Mouse (Mus musculus) bone marrow, adult 2 months (tissue): ENCODE data around the gene Arhgap6.

ENCODE experiments used
- CTCF ChIP-seq: fragments of 200-500 bp; IDR thresholded peaks from 2 replicates; pipeline ENCODE4 v1.5.1; 2011; ENCODE audit warnings: low read length, control low read depth; ENCODE audit not compliant: control insufficient read depth, insufficient read depth
- POLR2A ChIP-seq: fragments of 200-500 bp; IDR thresholded peaks from 2 replicates; pipeline ENCODE4 v1.6.1; 2011; ENCODE audit warnings: low read depth, mild to moderate bottlenecking, control low read depth, low read length, borderline replicate concordance; ENCODE audit not compliant: control insufficient read depth

DNA sequence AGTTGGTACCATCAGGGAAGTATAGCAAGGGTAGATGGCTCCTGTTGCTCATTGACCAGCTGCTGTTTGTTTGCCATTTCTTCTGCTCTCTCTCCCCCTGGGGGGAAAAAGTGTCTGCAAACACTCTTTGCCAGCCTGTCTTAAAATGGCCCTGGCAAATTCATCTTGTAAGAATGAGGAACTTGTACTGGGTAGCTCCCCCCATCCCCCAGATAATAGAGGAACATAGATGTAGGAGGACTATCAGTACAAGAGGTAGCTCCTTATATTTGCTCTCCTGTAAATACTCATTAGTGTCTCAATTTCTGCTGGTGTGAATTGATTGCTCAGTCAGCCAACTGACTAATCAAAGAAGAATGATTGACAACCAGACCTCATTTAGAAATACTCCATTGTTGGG is 118.6 kb downstream of the Arhgap6 start:
- TF ChIP-seq CTCF (no peak), POLR2A (no peak)
